Mouse (Mus musculus): ENCODE measurements around the gene Gm9945.

The Gm9945 gene

DNA sequence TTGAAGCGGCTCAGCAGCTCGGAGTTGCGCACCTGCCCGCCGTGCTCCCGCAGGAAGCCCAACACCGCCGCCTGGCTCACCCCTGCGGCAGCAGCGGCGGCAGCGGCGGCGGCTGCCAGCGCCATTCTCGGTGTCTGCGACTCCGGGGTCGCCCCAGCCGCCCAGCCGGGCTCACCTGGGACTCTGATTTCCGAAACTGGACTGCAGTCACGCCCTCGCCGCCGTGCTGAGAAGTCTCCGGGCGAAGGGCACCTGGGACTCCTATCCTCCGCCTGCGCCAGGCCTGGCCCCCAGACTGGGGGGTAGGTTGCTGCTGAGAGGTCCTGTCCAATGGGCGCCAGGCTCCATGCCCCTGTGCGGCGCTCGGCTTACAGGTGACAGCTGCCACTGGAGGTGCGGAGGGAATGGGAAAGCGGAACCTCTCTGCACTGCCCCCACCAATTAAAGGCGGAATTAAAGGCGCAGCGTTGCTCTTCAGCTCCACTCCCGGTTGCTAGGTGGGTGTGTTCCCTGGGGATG is at the start of gene Gm9945, which contains the start of gene Sowaha:
Gene Gm9945 (plus strand): TSS at position 384 of the 519 bp plus-strand sequence.
Gene Sowaha (minus strand): TSS at position 492 of the 519 bp plus-strand sequence.
- DNase-seq = peak; percentile 63 to 87

DNA sequence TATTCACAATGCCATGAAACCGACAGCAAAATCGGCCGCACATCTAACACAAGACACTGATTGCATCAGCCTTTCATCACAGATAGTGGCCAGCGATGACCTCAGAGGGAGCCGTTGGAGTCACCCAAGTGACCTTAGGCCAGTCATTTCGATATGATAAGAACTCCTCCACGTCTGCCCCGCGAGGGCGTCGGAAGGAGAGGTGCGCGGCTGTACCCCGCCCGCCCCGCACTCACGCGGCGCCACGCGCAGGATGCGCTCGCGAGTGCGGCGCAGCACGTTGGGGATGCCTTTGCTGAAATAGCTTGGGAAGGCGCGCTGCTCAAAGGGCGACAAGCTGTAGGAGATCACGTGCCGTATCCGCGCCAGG is 49.7 kb upstream of the Gm9945 start:
- DNase-seq = no peak

DNA sequence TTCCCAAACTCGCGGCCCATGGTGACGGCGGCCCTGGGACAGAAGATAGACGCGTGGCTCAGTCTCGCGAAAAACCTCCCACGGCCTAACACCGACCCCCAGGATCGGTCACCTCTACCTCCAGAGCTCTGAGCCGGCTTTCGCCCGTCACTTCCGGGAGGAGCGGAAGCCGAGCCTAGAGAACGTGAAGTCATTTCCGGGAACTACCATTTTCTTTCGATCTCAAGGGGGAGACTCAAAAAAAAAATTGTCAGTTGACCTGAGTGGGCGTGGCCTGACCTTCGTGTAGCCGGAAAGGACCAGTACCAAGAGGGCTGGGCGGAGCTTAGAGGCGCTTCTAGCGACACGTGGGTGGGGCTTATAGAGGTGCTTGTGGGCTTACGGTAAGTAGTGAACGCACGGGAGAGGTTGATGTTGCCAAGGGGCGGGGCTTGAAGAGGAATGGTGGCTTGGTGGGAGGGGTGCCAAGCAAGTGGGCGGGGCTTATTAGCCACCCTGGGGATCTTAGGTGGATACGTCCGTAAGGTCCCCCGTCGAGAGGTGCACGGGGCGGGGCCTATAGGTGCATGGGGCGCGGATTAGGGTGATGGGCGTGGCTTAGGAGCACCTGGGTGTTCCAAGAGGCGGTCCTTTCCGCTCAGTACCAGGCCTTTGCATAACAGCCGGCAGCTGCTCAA is 49.2 kb upstream of the Gm9945 start, which contains the start of the genes Uqcrq and Gdf9:
Gene Uqcrq (minus strand): TSS at position 162 of the 677 bp plus-strand sequence.
Gene Gdf9 (plus strand): TSS at position 354 of the 677 bp plus-strand sequence.
- peak; percentile 100 for DNase-seq

DNA sequence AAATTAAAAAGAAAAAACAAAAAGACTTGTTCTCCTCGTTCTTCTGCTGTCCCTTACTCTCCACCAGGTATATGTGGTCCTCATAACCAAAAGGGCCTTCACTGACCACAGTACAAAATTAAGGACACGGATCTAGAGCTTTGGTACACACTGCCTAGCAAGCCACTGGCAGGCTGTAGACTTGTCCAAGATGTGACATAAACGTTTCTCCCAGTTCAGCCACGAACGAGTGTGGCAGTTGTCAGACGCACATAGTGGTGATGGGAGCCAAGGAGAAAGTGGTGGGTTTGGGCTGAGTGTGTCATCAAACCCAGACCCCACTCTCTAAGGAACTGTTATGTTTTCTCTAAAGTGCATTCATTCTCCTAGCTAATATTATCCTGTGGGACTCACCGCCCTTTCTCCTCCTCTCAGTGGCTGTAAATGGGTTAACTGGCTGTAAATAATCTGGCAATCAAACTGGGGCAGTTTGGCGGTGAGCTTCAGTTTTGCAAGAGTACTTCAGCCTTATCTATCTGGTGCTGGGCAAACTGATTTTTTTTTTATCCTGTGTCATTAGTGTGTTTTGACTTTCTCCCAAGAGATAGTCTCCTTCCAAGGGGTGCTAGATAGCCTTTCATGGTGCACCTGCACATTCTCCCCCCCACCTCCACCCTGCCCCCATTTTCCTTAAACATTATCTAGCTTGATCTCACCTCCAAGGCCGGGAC is 48.5 kb upstream of the Gm9945 start:
- DNase-seq = no peak

DNA sequence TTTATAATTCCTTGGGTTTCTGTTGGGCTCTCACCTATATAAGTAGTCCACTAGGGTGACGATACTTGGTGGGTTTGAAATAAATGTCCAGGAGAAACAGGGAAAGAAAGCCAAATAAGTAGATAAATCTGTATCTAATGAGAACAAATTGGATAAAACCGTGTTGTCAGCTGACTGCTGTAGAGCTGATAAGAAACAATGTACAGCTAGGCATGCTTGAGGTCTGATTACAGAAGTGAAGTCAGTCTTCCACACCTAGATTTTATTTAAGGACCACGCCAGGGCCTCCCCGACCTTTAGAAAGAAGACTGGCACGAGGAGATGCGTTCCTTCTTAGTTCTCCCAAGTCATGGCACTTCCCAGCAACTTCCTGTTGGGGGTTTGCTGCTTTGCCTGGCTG is 46.9 kb upstream of the Gm9945 start:
- DNase-seq = no peak

DNA sequence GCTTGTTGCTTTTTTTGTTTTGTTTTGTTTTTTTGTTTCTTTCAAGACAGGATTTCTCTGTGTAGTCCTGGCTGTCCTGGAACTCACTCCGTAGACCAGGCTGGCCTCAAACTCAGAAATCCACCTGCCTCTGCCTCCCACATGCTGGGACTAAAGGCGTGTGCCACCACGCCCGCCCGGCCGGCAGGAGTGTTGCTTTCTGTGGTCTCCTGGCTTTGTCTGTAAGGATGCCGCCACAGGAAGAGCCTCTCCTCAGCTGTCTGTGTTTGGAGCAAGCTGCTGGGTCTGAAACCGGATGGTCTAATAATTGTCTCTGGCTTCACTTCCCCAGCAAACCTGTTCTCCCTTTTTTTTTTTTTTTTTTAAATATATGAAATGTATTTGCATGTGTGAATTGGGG is 44.5 kb upstream of the Gm9945 start:
- no peak for DNase-seq

DNA sequence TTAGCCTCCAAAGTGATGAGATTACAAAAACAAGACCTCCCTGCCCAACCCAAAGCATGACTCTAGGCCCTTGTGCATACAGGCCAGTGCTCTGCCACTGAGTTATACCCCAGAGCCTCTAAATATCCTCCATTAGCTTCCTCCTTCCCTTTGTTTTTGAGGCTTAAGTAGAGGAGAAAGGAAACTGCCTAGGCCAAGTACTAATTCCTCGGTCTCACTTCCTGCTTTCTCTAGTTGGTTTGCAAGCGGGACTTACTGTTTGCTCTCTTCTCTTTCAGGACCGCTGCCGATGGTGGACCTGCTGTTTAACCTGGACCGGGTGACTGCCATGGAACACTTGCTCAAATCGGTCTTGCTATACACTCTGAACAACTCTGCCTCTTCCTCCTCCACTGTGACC is 43.6 kb upstream of the Gm9945 start:
- no peak for DNase-seq

DNA sequence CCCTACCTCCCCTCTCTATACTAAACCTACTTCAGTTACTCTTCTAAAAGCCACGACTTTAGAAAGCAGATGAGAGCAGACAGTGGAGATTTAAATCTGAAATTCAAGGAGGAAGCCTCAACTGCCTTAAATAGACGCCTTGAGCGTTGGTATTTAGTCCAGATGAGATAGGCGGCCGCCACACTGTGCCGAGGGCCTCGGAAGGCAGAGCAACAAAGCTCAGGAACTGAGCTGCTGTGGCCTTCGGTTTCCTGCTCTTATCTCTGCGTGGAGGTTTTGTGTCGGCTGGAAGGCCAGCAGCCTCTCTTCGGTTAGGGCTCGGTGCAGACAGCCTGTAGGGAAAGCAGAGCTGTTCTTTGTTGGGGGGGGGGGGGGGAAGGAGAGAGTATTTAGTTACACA is 38.0 kb upstream of the Gm9945 start:
- no peak for DNase-seq

DNA sequence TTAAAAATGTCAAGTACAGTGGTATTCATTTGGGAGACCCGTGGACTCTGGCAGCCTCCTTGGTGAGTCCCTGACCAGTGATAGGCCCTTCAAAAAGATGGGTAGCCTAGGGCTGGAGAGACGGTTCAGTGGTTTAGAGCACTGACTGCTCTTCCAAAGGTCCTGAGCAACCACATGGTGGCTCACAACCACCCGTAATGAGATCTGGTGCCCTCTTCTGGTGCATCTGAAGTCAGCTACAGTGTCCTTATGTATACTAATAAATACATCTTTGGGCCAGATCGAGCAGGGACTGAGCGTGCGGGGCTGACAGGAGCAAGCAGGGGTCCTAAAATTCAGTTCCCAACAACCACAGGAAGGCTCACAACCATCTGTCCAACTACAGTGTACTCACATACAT is 36.1 kb upstream of the Gm9945 start:
- DNase-seq = peak in 1 of 2 experiments; percentile 63

DNA sequence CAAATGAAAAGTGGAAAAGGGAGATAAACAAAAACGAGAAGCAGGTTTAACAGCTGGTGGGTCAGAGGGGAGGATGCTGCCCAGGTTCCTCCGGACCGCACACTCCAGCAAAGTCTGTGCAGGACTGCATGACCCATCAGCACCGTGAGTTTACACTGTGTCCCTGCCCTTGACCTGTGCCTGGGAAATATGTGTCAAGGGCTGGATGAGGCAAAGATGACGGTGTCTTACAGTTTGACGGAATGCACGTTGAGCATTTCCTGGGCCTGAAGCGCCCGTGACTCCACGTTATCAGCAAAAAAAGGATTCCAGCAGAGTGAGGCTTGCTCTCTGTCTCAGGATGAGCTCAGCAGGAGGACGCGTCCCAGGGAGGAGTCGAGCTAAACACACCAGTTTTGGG is 34.4 kb upstream of the Gm9945 start:
- DNase-seq = no peak

DNA sequence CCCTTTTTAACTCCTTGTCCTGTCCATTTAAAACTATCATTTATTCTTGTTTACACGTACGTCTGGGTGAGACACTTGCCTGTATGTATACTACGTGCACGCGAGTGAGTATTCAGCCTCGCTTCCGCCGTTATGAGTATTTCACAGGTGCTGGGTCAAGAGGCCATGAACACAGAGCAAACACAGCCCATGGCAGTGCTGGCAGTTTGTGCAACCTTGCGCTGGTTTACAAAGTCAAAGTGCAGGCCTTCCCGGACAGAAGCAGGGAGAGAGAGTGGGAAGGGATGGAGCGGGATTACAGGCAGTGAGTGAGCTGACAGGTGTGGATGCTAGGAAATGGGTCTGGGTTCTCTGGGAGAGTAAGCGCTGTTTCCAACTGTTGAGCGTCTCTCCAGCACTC is 33.8 kb upstream of the Gm9945 start:
- DNase-seq = no peak

DNA sequence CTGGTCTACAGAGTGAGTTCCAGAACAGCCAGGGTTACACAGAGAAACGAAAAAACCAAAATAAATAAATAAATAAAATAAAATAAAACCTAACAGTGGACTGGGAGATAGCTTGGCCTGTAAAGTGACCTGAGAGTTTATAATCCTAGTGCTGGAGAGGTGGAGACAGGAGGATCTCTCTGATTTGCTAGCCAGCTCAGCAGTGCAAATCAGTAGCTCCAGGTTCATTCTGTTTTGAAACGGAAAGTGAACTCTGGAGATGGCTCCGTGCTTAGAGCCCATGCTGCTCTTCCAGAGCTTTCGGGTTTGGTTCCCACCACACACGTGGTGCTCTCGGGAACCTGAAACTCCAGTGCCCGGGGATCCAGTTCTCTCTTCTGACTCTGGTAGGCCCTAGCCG is 32.0 kb upstream of the Gm9945 start:
- DNase-seq = no peak

DNA sequence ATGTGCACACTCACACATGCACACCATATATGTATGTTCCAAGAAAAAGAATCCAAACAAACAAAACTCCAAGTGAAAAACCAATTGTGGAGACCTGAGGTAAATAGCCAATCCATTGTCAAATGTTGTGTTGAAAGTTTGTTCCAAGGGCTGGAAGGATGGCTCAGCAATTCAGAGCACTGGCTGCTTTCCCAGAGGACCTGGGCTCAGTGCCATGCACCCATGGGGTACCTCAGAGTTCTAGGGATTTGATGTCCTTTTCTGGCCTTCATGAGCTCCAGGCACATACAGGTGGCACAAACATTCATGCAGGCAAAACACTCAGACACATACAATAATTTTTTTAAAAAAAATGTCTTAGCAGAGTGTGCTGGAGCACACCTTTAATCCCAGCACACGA is 31.4 kb upstream of the Gm9945 start:
- DNase-seq = peak; percentile 85 to 87

DNA sequence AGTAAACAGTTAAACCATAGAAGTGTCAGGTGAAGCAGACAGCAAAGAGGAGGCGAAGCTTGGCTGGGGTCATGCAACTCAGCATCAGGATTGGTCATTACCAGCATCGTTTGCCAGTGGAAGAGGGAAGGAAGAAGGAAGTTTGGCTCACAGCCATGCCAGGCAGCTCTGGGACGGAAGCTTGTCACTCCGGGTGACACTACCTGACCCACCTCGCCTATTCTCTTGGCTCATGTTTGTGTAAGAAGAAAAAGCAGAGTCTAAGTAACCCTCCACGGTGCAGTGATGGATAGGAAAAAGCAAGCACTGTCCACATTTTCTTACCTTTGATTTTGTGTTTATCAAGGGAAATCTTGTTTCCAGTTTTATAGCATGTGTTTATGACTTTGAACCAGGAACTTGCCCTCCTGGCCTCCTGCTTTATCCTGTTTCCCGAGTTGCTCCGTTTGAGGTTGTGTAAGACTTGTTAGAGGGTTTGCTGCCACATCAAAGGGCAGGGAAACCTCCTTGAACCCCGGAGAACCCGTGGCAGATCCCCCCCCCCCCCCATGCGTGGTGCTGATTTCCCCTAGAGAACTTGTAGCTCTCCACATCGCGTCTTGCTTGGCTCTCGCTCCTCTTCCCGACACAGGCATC is 29.8 kb upstream of the Gm9945 start:
- no peak for DNase-seq

DNA sequence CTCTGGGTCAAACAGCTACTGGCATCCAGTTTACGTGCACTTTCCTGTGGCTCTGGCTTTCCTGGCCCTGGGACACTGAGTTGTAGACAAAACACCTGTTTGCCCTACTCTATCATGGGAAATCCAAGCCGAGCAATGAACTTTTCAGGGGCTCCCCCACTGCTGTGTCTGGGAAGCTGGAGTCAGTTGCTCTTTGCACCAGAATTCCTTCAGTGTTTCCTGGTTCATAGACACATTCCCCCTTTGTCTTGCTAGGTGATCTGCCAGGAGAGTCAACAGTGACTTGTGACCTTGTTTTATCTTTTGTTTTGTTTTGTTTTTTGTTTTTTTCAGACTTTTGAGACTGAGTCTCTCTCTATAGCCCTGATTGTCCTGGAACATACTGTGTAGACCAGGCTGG is 28.6 kb upstream of the Gm9945 start:
- no peak for DNase-seq

DNA sequence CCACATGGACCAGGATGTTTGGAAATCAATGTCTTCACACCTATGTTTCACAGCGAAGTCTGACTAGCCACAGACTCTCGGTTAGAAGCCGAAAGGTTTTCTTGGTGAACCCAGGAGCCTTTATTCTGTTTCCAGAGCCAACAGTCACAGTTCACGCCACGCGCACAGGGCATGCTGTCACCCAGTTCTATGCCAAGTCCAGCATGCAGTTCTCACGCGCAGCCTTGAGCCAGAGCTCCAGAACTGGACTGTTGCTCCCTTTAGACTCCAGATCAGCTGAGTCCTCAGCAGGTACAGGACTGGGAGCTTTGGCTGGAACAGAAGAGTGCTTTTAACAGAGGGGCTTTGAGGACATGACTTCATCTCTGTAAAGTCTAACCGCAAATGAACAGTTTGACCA is 27.6 kb upstream of the Gm9945 start:
- peak in 1 of 2 experiments; percentile 48 for DNase-seq

DNA sequence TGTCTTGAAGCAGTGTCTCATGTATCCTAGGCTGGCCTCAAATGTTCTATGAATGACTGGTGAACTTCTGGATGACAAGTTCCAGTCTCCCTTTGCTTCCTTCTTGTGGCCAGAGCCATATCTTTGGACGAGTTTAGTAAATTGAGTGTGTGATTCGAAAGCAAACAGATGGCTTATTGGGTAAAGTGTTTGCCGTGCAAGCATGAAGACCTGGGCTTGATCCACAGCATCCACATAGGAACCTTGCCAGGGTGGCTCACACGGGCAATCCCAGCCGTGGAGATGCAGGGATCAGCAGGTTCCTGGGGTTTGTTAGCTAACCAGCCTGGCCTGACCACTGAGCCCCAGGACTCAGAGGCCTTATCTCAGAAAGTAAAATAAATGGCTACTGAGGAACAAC is 26.9 kb upstream of the Gm9945 start:
- DNase-seq = no peak

DNA sequence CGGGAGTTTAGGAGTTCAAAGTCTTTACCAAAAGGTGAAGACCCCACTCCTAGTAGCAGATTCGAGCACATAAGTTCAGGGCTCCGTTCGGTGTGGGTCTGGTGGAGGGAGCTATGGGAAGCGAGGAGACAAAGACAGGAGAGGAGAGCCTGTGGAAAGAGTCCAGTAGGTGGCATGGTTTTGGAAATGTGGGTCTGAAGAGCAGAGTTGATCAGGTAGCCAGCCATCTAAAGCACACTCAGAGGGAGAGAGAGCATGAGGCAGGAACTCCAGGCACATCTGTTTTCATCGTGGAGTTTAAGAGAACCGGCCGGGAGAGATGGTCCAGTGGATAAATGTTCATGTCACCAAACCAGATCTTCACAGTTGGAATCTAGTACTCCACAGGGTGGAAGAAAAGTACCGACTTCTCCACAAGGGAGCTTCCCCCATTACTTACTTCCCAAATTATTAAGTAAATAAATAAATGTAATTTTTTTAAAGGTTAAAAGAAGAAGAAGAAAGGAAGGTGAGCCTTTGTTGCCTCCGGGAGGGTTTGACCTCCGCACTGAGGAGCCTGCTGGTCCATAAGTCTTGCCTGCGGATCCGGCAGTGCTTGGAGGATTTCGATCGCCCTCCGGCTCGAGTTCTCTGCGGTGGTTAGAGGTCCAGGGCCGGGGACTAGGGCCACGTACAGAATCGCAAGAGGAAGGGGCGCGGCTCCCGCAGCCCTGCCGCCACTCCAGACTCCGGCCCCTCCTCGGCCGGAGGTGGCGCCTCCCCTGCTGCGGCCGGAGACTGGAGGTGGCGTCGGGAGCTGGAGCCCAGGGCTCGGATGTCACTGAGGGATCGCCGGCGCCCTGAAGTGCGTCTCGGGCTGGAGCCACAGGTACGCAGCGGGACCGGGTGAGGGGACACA is 23.2 kb upstream of the Gm9945 start, which contains the start of the genes Gm10447 and Shroom1:
Gene Gm10447 (minus strand): TSS at position 637 of the 898 bp plus-strand sequence.
Gene Shroom1 (plus strand): TSS at position 732 of the 898 bp plus-strand sequence.
- DNase-seq = peak; percentile 55 to 70

DNA sequence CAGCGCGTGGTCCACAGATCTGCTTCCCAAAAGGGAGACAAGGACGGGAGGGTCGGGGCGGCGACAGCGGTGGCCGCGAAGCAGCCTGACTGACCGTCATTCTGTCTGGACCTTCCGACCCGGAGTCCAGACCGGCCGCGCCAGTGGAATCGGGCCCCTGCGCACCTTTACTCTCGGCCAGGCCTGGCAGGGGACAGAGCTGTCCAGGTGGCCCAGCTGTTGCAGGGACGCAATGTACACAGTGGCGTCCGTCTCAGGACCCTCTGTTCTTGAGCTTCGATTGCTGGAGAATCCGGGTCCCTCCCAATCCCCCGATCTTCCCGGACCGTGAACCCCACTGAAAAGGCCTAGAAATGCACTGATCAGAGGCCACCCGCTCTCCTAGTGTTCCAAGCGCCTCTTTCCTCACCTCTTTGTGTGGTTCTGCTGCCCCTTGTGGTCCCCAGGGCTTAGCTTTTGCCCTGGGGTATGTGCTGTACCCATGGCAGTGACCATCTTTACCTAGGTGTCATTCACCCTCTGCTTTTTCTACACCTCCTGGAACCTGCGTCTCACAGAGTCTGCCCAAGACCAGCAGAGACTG is 22.5 kb upstream of the Gm9945 start:
- DNase-seq = peak in 1 of 2 experiments; percentile 61

DNA sequence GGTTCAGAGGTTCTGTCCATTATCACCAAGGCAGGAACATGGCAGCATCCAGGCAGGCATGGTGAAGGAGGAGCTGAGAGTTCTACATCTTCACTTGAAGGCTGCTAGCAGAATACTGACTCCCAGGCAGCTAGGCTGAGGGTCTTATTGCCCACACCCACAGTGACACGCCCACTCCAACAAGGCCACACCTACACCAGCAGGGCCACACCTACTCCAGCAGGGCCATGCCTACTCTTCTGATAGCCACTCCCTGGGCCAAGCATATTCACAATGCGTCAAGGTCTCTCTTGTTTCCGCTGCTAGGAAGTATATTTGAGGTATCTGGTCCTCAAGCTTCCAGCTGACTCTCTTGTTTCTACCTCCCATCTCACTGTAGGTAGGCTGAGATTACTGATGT is 21.0 kb upstream of the Gm9945 start:
- no peak for DNase-seq

DNA sequence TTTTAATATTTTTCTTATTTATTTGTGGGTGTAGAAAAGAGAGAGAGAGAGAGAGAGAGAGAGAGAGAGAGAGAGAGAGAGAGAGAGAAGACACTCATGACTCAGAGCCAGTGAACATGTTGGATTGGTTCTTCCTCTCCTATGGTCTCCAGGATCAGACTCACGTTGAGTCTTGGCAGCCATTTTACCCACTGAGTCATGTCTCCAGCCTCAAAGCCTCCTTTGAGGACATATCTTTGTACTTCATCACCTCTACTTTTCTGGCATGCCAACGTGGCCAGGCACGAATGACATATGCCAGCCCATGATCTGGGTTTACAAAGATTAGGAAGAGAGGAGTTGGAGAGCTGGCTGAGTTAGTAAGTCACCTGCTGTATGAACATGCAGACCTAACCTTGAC is 19.8 kb upstream of the Gm9945 start:
- DNase-seq = no peak

DNA sequence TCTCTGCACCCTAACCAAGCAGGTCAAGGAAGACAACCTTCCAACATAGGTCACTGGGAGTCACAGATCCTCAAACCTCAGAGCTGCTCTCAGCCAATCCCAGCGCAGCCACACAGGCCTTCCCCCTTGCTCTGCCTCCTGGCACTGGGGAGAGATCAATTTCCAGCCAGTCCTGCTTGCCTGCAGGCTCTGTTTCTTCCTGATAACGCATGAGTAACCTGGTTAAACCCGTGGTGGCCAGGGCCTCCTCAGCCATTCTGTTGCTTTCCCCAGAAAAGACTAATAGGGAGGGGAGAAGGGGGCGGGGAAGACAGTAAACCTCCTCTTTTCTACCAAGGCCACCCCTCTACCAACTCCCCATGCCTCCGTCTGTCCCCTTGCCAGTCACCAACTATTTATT is 18.2 kb upstream of the Gm9945 start:
- DNase-seq = no peak

All from kidney, postnatal 25 days (tissue).